Mouse (Mus musculus): ENCODE measurements around the gene Pard3.

Gene Pard3

DNA sequence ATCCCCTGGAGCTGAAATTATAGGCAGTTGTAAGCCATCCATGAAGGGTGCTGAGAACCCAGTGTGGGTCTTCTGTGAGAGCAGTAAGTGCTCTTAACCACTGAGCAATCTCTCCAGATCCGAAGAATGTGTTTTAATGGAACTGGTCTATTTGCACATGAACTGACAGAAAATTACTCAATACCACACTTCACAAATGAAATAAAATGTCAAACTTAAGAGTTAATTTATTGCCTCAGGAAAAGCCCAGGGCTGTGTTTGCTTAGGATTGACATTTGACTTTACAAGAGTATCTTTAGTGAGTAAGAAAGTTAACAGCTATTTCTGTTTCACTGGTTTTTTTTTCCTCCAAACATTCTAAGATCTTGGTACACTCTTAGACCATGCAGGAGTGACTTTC, 23.7 kb downstream of the Pard3 start:
- DNase-seq (ENCODE audit: low read depth, low spot score): no peak

DNA sequence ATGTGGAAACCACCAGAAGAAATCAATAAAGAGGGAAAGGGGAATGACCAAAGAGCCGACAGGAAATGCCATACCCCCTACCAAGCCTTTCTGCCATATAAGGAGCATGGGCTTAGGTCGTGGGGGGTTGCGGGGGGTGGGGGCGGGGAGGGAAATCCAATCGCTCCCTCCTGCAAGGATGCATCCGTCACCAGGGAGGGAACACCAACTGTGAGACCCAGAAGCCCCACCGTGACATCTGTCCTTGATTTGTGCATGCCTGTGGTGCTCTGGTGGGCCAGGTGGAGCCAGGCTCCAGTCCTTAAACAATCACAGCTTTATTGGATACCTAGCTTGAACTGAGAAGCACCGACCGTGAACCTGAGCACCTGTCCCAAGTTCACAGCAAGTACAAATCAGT, 24.7 kb downstream of the Pard3 start:
- no peak for DNase-seq (ENCODE audit: low read depth, low spot score)

DNA sequence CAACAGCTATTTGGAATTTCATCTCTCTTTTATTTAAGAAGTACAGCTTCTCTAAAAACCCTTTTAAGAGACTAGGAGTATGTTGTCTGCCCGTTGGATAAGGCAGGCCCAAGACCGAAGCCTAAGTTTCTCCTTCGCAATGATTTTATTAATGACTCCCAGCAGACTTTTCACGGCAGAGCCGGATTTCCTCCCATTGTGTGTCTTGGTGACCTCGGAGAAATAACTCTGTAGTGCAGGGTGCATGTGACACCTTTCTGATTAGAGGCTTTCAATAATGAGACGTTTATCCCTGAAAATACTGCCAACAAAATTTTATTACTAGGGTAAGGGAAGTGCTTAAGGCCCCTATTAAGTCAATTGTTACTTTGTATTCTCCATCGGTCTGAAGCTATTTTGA, 25.3 kb downstream of the Pard3 start:
- no peak for DNase-seq (ENCODE audit: low read depth, low spot score)

DNA sequence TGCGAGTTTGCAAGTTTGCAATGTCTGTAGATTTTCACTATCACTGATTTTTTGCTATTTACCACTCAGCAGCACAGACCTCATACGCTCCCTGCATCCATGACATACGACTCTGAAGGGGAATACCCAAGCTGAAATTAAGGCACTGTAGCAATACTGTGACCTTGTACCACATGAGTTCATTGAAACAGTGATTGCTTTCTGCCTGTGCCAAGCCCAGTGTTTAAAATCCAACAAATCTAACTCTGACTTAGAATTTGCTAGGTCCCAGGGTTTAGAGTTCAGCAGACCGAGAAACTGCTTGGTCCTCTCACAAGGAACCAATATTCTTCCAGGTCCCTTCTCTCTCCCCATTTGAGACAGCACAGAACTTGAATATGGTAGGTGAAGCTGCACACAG, 26.7 kb downstream of the Pard3 start:
- no peak for DNase-seq (ENCODE audit: low read depth, low spot score)

DNA sequence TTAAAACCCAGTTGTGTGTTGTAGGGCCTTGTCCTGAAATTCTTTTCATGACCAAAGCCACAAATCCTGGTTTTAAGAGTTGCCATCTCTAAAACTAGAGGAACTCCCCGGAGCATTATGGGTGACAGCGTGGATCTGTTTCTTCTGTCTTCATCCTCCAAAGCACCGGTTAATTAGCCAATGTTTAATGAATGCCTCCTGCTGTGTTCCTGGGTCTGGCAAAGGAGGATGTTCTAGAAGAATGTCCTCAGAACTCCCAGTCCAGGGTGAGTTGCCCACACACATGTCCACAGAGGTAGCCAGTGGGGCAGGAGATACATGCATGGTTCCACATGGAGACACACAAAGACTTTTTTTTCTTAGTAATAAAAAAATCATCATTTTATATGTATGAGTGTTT, 28.2 kb downstream of the Pard3 start:
- DNase-seq (ENCODE audit: low read depth, low spot score): no peak

DNA sequence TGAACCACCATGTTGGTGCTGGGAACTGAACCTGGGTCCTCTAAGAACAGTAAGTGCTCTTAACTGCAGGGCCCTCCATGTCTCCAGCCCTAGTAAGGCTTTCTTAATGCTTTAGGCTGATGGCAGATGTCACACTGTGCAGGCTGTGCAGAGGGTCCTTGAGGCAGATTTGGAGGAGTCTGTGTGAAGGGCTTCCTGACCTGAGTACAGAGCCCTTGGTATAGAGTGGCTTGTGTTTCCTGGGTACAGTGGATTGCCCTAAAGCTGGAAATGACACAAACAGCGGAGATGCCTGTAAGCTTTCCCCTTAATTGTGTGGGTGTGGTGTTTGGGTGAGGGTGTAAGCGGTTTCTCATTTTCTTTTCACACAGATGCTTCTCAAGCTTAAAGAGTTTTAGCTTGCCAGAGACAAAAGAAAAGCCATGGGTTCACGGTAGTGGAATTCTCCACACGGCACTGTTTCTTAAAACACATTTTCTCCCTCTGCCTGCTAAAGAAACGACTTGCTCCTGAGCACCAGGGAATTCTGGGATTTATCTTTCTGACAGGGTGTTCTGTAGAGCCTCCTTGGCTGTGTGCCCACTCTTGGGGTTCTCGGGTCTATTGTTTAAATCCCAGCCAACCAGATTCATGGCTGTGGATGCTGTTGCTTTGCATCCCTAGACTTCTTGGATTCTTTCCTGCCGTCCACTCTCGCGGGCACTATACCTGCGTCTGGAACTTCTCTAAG, 28.9 kb downstream of the Pard3 start:
- no peak for DNase-seq (ENCODE audit: low read depth, low spot score)

DNA sequence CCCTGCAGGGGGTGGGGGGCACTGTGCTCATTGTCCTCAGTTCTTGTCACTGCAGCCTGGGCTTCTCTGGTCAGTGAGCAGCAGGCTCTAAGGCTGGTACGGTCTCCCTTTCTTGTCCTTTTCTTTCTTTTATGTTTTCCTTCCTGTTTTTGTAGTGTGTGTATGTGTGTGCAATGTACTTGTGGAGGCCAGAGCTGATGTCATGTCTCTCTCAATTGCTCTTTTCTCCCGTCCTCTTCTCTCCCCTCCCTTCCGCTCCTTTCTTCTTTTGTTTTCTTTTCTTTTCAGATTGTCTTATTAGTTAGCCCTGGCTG, 29.4 kb downstream of the Pard3 start:
- DNase-seq (ENCODE audit: low read depth, low spot score): no peak

DNA sequence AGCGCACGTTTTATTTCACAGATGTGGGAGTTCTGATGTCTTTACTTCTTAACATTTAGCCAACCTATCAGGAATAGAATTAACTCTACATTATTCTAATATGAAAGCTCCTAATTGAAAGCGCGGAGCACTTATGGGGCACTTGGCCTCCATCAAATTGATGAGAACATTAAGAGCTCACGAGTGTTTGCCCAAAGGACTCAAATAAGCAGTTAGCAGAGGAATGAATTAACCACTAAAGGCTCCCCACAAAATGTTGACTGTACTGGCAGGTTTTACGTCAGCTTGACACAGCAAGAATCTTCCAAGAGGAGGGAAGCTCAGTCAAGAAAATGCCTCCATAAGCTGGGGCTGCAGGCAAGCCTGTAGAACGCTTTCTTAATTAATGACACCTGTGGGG, 32.1 kb downstream of the Pard3 start:
- no peak for DNase-seq (ENCODE audit: low read depth, low spot score)

DNA sequence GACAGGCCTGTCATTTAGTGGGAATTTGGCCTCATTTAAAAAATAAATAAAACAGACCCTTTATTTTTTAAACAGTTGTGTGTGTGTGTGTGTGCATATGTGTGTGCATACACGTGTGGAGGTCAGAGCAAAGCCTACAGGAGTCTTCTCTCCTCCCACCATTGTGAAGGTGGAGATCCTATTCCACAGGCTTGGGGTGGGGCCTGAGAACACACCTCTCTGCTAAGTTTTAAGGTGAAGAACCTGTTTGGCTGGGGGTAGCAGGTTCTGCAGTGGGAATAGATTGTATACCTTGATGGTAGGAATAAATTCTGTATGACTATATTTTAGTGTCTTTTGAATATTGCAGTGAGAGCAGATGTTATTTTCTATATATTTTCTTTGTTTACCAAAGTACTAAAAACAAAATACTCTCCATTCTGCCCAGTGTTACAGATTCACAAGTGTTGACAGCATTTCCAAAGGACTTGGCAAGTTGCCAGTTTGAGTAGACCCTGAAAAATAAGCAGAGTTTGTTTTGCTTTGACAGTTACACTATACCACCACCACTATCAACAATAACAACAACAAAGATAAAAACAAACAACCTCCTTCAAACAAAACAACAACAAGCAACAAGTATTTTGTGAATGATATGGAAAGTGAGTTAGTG, 35.9 kb downstream of the Pard3 start:
- DNase-seq (ENCODE audit: low read depth, low spot score): no peak

DNA sequence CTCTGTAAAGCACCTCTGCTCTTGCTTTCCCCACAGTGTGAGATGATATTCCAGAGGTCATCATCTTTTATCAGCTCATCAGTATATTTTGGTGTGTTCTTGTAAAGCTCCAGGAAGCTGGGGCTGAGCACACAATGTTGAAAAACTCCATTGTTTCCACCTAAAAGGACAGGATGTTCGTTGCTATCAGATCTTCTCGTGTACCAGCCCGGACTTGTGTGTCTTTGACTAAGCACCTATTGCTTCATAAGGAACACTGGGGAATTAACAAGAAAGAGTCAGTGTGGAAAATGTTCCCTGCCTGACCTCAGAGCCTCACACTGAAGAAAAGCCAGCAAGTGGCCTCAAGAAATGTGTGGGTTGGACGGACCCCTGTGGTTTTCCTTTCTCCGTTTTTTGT, 39.6 kb downstream of the Pard3 start:
- DNase-seq (ENCODE audit: low read depth, low spot score): no peak

DNA sequence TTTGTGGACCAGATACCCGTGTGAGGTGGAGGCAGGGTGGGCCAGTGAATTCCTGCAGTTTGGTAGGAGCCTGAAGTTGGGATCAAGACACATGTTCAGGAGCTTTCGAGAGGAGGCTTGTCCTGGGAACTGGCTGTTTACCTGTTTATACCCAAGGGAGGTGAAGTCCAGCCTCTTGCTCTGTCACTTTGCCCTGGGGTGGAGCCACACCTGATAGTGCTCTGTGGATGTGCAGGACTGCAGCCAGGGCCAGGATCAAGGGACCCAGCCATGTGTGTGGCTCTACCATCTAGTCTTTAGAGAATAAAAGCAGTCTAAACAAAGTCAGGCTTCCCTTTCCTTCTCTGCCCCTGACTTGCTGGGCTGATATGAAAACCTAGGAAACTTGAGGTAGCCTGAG, 40.9 kb downstream of the Pard3 start:
- DNase-seq (ENCODE audit: low read depth, low spot score): no peak

DNA sequence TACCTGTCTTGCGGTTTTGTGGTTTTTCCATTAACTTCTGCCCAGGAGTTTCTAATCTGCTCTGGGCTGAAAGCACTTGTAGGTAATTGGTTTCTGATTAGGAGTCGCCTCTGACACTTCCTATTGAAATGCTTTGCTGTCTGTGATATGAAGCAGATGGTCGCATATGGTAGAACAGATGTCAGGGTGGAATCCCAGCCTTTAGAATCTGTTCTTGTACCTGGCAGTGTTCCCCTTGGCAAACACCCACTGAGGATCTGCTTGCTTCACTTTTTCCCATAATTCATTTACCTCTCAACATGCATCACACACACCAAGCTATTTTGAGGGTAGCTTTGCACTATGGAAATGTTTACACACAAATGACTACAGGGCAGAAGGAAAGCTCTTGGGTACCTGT, 44.2 kb downstream of the Pard3 start:
- no peak for DNase-seq (ENCODE audit: low read depth, low spot score)

DNA sequence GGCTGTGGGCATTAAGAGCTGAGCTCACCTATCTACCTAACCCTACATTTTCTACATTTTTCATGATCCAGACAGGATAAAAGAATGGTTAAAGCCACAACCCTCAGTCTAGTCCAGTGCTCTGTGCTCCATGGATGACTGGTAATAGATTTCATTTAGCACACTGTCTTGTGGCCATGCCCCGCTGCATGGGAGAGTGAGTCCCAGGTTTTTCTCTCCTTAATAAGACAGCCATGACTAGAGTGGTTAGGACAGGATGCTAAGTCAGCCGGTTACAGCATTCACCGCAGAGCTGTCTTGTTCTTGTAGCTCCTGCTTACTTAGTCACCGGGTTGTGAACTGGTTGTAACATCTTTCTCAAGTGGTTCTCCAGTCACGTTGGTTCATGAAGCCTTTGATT, 49.5 kb downstream of the Pard3 start:
- no peak for DNase-seq (ENCODE audit: low read depth, low spot score)

DNA sequence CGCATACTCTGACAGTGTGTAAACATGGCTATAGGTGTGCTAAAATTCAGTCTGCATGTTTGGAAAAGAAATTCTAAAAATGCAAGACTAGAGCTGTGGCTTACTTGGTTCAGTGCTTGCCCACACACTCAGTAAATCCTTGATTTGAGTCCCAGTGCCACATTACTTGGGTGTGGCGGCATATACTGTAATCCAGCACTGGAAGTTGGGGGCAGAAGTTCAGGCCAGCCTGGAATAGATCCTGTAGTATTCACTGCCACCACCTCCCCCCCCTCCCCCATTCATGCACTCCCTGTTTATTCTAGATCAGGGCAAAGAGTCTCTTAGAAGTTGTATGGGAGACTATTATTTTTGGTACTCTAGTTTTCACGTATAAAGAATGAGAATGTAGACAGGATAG, 52.1 kb downstream of the Pard3 start:
- no peak for DNase-seq (ENCODE audit: low read depth, low spot score)

DNA sequence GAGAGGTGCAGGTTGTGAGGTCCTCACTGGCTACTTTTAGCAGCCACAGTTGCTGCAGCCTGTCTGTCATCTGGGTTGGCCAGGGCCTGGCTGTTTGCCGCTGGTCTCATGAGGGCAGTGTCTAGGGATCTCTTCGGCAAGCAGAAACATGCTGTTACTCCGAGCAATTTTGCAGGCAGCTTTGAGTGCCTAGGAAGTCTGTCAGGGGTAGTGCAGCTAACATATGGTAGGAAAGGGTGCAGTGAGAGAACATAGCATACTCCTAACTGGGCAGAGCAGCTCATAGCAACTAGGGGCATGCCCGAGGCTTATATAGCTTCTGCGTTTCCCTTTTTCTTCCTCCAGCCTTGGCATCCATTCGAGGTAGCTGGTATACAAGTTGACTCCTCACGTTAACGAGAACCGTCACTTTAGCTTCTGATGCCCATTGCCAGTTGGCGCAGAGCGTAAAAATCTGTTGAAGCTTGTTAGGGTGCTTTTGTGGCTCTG, 54.7 kb downstream of the Pard3 start:
- no peak for DNase-seq (ENCODE audit: low read depth, low spot score)

DNA sequence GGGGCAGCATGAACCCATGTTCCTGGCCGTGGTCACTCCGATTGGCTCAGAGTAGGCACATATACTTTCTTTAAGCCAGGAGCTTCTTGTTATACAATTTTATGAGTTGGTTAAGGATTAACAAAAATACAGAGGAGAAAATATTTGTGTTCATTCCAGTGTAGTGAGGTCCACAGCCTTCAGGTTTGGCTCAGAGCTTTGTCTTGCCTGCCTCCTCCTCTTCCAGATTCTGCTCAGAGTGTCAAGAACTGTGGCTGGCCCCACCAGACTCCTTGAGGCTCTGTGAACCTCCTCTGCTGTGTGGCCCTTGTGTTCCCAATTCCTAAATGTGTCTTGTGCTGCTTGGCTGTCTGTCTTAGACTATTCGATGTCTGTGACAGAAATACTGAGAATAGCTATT, 59.7 kb downstream of the Pard3 start:
- no peak for DNase-seq (ENCODE audit: low read depth, low spot score)

DNA sequence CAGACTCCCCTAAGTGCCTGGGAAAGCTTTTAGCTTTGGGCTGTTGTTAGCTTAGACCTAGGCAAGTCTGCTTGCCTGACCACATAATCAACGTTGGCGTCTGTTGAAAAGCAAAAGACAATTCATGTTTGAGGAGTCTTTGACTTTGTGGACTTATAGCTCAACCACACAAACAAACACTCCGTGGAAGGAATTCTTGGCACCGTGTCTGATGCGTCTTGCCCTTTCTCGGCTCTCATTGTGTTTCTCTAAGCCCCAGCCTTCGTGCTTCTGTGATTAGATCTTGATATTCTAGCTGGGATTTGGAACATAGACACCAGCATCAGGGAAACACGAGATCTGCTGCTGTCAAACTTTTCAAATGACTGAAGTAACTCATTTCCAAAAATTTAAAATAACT, 61.1 kb downstream of the Pard3 start:
- DNase-seq (ENCODE audit: low read depth, low spot score): no peak

DNA sequence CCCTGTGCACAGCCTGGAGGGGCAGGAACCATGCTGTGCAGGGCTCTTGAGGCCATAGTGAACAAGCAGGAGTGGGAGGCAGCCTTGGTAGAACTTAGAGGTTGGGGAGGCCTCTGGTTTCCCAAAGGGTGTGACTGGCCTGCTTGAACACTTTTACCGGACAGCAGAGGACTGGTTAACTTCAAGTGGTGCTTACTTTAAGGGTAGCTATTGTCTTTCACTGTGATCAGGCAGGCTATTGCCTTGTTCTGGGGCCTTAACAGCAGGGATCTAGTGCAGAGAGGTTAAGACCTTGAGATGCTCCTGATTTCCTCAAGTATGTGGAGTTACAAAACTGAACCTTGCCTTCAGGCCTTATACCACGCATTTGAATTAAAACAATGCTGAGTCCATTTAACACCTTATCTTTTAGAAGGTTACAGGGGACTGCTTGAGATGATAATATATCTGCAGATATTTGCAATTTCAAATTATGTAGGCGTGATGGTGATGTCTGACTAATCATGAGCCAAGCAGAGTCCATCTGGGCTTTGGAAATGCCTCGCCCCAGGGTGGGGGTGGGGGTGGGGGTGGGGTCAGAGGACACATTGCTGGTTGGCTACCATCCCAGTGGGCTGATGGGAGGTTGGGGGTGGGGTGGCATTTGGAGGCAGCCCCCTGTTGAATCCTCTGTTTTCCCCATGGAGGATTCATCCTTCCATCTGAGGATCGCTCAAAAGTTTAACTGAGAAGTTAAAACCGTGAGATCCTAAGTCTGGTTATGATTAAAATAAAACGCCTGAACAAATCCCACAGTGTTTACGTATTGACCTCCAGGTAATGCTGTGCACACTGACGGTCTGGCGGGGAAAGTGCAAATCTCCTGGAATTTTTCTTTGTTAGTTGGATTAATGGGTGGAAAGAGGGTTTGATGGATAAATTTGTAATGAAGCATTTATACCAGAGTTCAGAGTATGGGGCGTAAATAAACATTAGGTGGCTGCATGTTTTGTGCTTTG, 62.3 kb downstream of the Pard3 start:
- no peak for DNase-seq (ENCODE audit: low read depth, low spot score)

DNA sequence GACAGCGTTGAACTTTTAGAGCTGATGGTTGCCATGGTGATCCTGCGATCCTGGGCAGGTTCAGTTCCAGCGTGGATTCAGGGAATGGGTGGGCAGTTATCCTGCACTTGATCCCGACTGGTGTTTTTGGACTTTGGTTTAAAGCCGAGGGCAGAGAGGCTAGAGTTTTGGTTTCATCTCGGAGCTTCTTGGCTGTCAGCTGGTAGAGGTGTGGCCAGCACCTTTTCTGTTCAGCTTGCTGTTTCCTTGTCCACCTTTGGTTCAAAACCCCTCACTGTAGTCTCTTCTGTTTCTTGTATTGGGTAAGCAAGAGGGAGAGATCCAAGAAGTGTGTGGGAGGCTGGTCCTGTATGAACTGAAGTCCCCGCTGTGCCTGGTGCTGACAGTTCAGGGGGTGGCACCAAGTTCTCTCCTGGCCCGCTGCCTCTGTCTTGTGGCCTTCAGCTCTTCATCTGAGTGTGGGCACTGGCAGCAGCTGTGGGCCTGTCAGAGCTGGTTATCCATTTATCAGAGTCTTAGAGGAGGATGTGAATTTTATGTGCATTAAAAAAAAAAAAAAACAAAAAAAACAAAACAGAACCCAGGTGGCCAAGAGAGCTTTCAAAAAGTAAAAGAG, 65.2 kb downstream of the Pard3 start:
- DNase-seq (ENCODE audit: low read depth, low spot score): no peak

DNA sequence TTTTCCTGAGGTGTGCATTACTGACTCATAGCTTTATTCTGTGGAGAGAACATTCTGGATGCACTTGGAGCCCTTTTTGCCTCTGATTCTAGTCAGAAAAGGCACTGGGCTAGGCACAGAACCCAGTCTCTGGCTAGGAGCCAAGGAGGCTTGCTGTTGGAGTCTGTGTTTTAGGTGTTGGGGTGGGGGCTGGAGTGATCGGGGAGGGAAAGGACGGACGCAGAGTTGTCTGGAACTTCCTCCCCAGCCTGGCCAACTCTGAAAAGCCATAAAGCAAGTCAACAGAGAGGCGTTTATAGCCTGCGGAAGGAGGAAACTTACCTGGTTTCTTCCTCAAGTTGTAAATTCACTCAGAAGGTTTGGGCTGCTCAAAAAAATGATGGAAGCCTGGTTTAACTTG, 70.6 kb downstream of the Pard3 start:
- no peak for DNase-seq (ENCODE audit: low read depth, low spot score)

DNA sequence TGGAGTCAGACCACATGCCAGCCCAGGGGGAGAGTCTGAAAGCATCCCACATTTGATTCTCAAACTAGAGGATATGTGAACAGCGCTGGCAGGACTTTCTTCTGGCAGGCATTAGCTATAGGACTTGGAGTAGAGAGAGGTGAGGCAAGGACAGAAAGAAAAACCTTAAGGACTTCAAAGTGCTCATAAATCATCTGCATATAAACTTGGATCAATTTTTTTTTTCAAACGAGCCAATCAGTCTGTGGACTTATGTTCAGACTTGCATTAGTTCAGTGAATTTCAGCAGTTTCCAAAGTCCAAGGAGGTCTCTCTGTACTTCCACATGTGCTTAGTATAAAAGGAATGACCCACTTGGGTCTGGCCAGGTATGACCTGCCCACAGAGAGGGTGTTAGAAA, 72.5 kb downstream of the Pard3 start:
- no peak for DNase-seq (ENCODE audit: low read depth, low spot score)

DNA sequence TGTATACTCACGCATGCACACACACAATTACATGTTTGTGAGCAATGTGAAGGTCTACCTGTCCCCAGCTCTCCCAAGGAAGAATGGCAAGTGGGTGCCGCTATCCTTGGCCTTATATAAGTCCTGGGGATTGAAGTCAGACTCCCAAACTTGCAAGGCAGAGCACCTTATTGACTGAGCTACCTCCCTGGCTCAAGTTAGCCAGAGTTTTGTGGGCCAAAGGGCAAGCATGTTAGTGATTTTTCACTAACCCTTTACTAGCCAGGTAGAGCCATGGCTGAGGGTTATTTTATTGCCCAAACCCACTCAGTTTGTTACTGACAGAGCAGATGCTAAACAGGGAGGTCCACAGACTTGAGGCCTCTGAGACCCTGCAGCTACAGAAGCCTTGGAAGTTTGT, 73.1 kb downstream of the Pard3 start:
- DNase-seq (ENCODE audit: low read depth, low spot score): no peak

Measured in c-Kit-negative CD71-positive TER-119-positive erythroid progenitor cells, embryonic 14.5 days (primary cell).